Mouse (Mus musculus): ENCODE results near the gene Ager. TPM values are rescaled to one million over a fixed set of nuclear protein-coding genes. Genes with fewer than 3 reads are reported as not detected.

The Ager gene
- total and polyA plus RNA-seq, 2 experiments from 2014 or later = 2.0 to 2.1 TPM

- Histone ChIP-seq H3K4me3 (ENCODE audit: low read depth, low read length) (no peak overlapping the region), H3K36me3 (ENCODE audit: insufficient read depth, low read length) (no peaks in the 10 kb centered on the region), H3K9me3 (ENCODE audit: low read length) (no peaks in the 10 kb centered on the region), H3K9ac (replicated peaks; ENCODE audit: low read length, poor library complexity, severe bottlenecking) (0 out of 2 replicates have a peak overlapping the region, but pooled peaks have one; percentile 8), H3K27ac (ENCODE audit: low read depth, low read length) (no peak overlapping the region), H3K4me1 (ENCODE audit: insufficient read depth, low read length) (no peaks in the 10 kb centered on the region), H3K4me2 (ENCODE audit: low read depth, low read length, poor library complexity, severe bottlenecking) (no peak overlapping the region), H3K27me3 (ENCODE audit: insufficient read depth, low read length) (no peaks in the 10 kb centered on the region)
- peak; percentile 24; the same call in 1 of the 2 replicates for ATAC-seq (ENCODE audit: low FRiP score)
- peak; percentile 46 for TF ChIP-seq CTCF (IDR thresholded peaks at IDR 0.05)
- WGBS = 9% methylated on average over 15 of the region's 15 CpGs
- peak; percentile 10 for DNase-seq (ENCODE audit: low spot score)
Measured at GRCm38 (mm10) chr17:34572361-34572760, 25.3 kb upstream of the Ager start.

DNA sequence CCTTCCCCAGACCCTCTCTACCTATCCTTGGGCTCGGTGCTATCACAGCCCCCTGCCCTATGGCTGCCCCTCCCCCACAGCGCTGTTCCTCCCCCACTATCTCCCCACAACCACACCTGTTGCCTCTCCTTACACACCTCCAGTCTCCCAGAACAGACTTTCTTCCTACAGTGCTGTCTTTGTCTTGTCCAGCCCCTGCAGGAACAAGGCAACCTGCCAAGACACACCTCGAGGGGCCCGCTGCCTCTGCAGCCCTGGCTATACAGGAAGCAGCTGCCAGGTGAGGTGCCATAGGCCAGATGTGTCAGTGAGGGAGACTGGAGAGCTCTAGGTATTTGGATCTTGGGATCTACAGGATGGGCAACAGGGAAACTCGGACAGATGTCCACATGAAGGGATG is 21.1 kb upstream of the Ager start:
- ATAC-seq (ENCODE audit: low FRiP score) (no peak), DNase-seq (ENCODE audit: low spot score) (no peak)
- Histone ChIP-seq H3K9ac (replicated peaks; ENCODE audit: low read length, poor library complexity, severe bottlenecking) (no peak overlapping the region), H3K4me1 (ENCODE audit: insufficient read depth, low read length) (no peaks in the 10 kb centered on the region), H3K4me2 (ENCODE audit: low read depth, low read length, poor library complexity, severe bottlenecking) (no peak overlapping the region), H3K9me3 (ENCODE audit: low read length) (no peaks in the 10 kb centered on the region), H3K27ac (ENCODE audit: low read depth, low read length) (no peak overlapping the region), H3K27me3 (ENCODE audit: insufficient read depth, low read length) (no peaks in the 10 kb centered on the region), H3K36me3 (ENCODE audit: insufficient read depth, low read length) (no peaks in the 10 kb centered on the region), H3K4me3 (ENCODE audit: low read depth, low read length) (no peak overlapping the region)
- WGBS = 71% methylated on average over 5 of the region's 5 CpGs
- no peak for TF ChIP-seq CTCF (IDR thresholded peaks at IDR 0.05)

DNA sequence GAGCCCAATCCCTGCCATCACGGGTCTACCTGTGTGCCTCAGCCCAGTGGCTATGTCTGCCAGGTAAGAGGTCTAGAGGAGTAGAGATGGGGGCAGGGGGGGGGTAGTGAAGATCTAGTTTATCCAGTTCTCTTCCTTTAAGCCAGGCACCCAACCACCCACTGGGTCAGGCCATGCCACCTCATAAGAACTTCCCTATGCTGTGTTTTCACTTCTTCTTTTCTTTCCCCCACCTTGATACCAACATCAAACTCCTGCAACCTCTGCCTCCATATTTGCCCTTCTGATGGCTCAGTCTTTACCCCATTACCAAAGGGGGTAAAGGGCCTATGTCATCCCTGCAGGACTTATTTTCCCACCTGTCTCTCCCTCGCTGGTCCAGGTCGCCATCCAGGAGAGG is 19.6 kb upstream of the Ager start:
- Histone ChIP-seq H3K4me1 (ENCODE audit: insufficient read depth, low read length) (no peaks in the 10 kb centered on the region), H3K9me3 (ENCODE audit: low read length) (no peaks in the 10 kb centered on the region), H3K27me3 (ENCODE audit: insufficient read depth, low read length) (no peaks in the 10 kb centered on the region), H3K36me3 (ENCODE audit: insufficient read depth, low read length) (no peaks in the 10 kb centered on the region), H3K27ac (ENCODE audit: low read depth, low read length) (no peak overlapping the region), H3K9ac (replicated peaks; ENCODE audit: low read length, poor library complexity, severe bottlenecking) (no peak overlapping the region), H3K4me3 (ENCODE audit: low read depth, low read length) (no peak overlapping the region), H3K4me2 (ENCODE audit: low read depth, low read length, poor library complexity, severe bottlenecking) (no peak overlapping the region)
- WGBS = 87% methylated on average over 3 of the region's 3 CpGs
- no peak for TF ChIP-seq CTCF (IDR thresholded peaks at IDR 0.05)
- ATAC-seq (ENCODE audit: low FRiP score) = no peak
- no peak for DNase-seq (ENCODE audit: low spot score)

- Histone ChIP-seq H3K4me3 (ENCODE audit: low read depth, low read length) (no peak overlapping the region), H3K36me3 (ENCODE audit: insufficient read depth, low read length) (no peaks in the 10 kb centered on the region), H3K4me1 (ENCODE audit: insufficient read depth, low read length) (peaks cover 10% of the 10 kb centered on the region; the same call in 1 of the 2 replicates), H3K4me2 (ENCODE audit: low read depth, low read length, poor library complexity, severe bottlenecking) (no peak overlapping the region), H3K27me3 (ENCODE audit: insufficient read depth, low read length) (no peaks in the 10 kb centered on the region), H3K9ac (replicated peaks; ENCODE audit: low read length, poor library complexity, severe bottlenecking) (no peak overlapping the region), H3K9me3 (ENCODE audit: low read length) (no peaks in the 10 kb centered on the region), H3K27ac (ENCODE audit: low read depth, low read length) (no peak overlapping the region)
- TF ChIP-seq CTCF (IDR thresholded peaks at IDR 0.05) = no peak
- no peak for DNase-seq (ENCODE audit: low spot score)
- 92% methylated on average over 12 of the region's 12 CpGs for WGBS
- ATAC-seq (ENCODE audit: low FRiP score) = no peak
Measured at GRCm38 (mm10) chr17:34582528-34582927, 15.1 kb upstream of the Ager start.

DNA sequence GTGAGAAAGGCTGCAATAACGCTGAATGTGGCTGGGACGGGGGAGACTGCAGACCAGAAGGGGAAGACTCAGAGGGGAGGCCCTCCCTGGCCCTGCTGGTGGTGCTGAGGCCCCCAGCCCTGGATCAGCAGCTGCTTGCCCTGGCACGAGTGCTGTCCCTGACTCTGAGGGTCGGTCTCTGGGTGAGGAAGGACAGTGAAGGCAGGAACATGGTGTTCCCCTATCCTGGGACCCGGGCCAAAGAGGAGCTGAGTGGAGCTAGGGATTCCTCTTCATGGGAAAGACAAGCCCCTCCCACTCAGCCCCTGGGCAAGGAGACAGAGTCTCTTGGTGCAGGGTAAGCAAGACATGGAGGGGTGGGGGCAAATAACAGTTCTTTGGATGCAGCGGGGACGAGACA is 14.3 kb upstream of the Ager start:
- ATAC-seq (ENCODE audit: low FRiP score) = no peak
- 70% methylated on average over 7 of the region's 7 CpGs for WGBS
- Histone ChIP-seq H3K9me3 (ENCODE audit: low read length) (no peaks in the 10 kb centered on the region), H3K27ac (ENCODE audit: low read depth, low read length) (no peak overlapping the region), H3K4me3 (ENCODE audit: low read depth, low read length) (no peak overlapping the region), H3K4me1 (ENCODE audit: insufficient read depth, low read length) (peaks cover 16% of the 10 kb centered on the region; the same call in 1 of the 2 replicates), H3K9ac (replicated peaks; ENCODE audit: low read length, poor library complexity, severe bottlenecking) (no peak overlapping the region), H3K4me2 (ENCODE audit: low read depth, low read length, poor library complexity, severe bottlenecking) (no peak overlapping the region), H3K27me3 (ENCODE audit: insufficient read depth, low read length) (no peaks in the 10 kb centered on the region), H3K36me3 (ENCODE audit: insufficient read depth, low read length) (no peaks in the 10 kb centered on the region)
- no peak for TF ChIP-seq CTCF (IDR thresholded peaks at IDR 0.05)
- DNase-seq (ENCODE audit: low spot score) = peak; percentile 30

GRCm38 (mm10) chr17:34583819-34584218 is 13.8 kb upstream of the Ager start:
- H3K4me1 ChIP-seq (ENCODE audit: insufficient read depth, low read length) = peaks cover 17% of the 10 kb centered on the region; the same call in 1 of the 2 replicates
- DNase-seq (ENCODE audit: low spot score) = no peak
- no peak overlapping the region for H3K9ac ChIP-seq (replicated peaks; ENCODE audit: low read length, poor library complexity, severe bottlenecking)
- H3K27ac ChIP-seq (ENCODE audit: low read depth, low read length) = no peak overlapping the region
- H3K27me3 ChIP-seq (ENCODE audit: insufficient read depth, low read length) = no peaks in the 10 kb centered on the region
- no peaks in the 10 kb centered on the region for H3K36me3 ChIP-seq (ENCODE audit: insufficient read depth, low read length)
- 81% methylated on average over 5 of the region's 8 CpGs for WGBS
- no peak for TF ChIP-seq CTCF (IDR thresholded peaks at IDR 0.05)
- ATAC-seq (ENCODE audit: low FRiP score) = no peak
- no peak overlapping the region for H3K4me3 ChIP-seq (ENCODE audit: low read depth, low read length)
- no peak overlapping the region for H3K4me2 ChIP-seq (ENCODE audit: low read depth, low read length, poor library complexity, severe bottlenecking)
- no peaks in the 10 kb centered on the region for H3K9me3 ChIP-seq (ENCODE audit: low read length)
